Mouse (Mus musculus) liver, embryonic 15.5 days (tissue): ENCODE measurements around the gene Sox10. TPM values are rescaled to one million over a fixed set of nuclear protein-coding genes. Genes with fewer than 3 reads are reported as not detected.

Experiments used
- ATAC-seq: fragments of 200-750 bp; cut with Nextera tagmentation; 2 replicates; pipeline ENCODE4 v1.8.0; 2017; ENCODE audit warnings: moderate number of reproducible peaks, mild to moderate bottlenecking, moderate library complexity; ENCODE audit not compliant: insufficient read depth
- H3K27ac ChIP-seq: fragments of 300-500 bp; sonication (generic); replicated peaks from 2 replicates; pipeline ENCODE4 v1.5.1; 2015; ENCODE audit warnings: mild to moderate bottlenecking, inconsistent platforms
- H3K27me3 ChIP-seq: fragments of 300-500 bp; sonication (generic); 2 replicates; pipeline ENCODE4 v1.6.1; 2015; ENCODE audit warnings: mild to moderate bottlenecking, inconsistent platforms
- H3K36me3 ChIP-seq: fragments of 300-500 bp; sonication (generic); replicated peaks from 2 replicates; pipeline ENCODE4 v1.6.1; 2015; ENCODE audit warnings: moderate library complexity, mild to moderate bottlenecking, inconsistent platforms
- H3K4me1 ChIP-seq: fragments of 300-500 bp; sonication (generic); replicated peaks from 2 replicates; pipeline ENCODE4 v1.6.1; 2015; ENCODE audit warnings: inconsistent platforms
- H3K4me2 ChIP-seq: fragments of 300-500 bp; sonication (generic); 2 replicates; pipeline ENCODE4 v1.6.1; 2015; ENCODE audit warnings: moderate library complexity, mild to moderate bottlenecking, inconsistent platforms
- H3K4me3 ChIP-seq: fragments of 300-500 bp; sonication (generic); replicated peaks from 2 replicates; pipeline ENCODE4 v1.5.1; 2015; ENCODE audit warnings: mild to moderate bottlenecking, inconsistent platforms
- H3K9ac ChIP-seq: fragments of 300-500 bp; sonication (generic); 2 replicates; pipeline ENCODE4 v1.6.1; 2015; ENCODE audit warnings: moderate library complexity, mild to moderate bottlenecking, inconsistent platforms
- H3K9me3 ChIP-seq: fragments of 300-500 bp; sonication (generic); replicated peaks from 2 replicates; pipeline ENCODE4 v1.6.1; 2016; ENCODE audit warnings: inconsistent platforms
- WGBS: fragments of 180-500 bp; shearing (Covaris S2); methylation state at CpG from one replicate; pipeline ENCODE4 v1.1.7; 2015; ENCODE audit warnings: mixed read lengths; ENCODE audit not compliant: insufficient replicate concordance; 5-methylcytosine and 5-hydroxymethylcytosine counted together
- polyA plus RNA-seq: library from polyadenylated mRNA; unstranded; fragments of >200 nt; fragmentation: Nextera tagmentation; extraction: Ambion mirVana; gene quantifications from 2 replicates; pipeline ENCODE4 v1.2.1, GENCODE M21; 2015

The Sox10 gene
- 0.09 and 0.12 TPM in 2 replicates for polyA plus RNA-seq

DNA sequence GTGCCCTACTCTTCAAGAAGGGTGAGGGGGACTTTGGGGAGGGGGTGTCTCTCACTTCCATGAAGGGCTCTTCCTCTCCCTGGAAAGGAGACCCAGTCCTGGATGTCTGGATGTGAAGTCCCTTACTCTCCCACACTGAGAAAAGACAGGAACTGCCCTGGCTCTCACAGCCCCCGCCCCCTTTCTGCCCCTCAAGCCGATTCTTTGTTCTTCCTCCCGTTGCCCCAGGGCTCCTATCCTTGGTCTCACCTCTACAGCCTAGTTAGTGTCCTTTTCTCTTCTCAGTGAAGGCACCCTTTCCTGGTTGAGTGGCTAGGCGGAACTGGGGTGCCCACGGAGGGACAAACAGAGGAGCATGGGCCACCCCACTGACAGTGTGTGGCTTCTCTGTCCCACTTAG lies at the start of gene Sox10:
TSS of gene Sox10 (minus strand) at position 101 of the 400 bp plus-strand sequence.
- Histone ChIP-seq H3K9ac (no peak within 1 kb of the TSS), H3K36me3 (no peaks in the 10 kb centered on the region), H3K4me3 (no peak within 1 kb of the TSS), H3K27ac (no peak within 1 kb of the TSS), H3K9me3 (no peaks in the 10 kb centered on the region), H3K27me3 (peaks cover 73% of the 10 kb centered on the region), H3K4me2 (no peak within 1 kb of the TSS), H3K4me1 (peaks cover 5% of the 10 kb centered on the region)
- WGBS, result 50% methylated on average over 5 of the region's 5 CpGs
- ATAC-seq, result no peak

DNA sequence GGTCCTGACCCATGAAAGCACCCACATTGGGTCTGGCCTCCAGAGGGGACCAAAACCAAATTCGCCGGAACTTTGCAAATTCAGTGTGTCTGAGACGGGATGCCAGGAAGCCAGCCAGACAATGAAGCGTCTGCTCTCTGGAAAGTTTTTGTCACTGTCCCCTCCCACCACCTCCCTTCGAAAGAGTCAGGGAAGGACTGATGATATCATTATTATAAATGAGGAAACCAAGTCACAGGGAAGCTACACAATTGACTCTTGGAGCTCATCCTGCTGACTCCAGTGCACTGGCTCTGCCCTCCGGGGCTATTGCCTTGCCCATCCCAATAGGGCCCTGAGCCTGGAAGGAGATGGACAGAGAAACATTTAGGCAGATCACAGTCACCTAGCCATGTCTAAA lies 48.6 kb upstream of the Sox10 start:
- Histone ChIP-seq H3K9me3 (no peaks in the 10 kb centered on the region), H3K9ac (no peak overlapping the region), H3K27ac (no peak overlapping the region), H3K36me3 (no peaks in the 10 kb centered on the region), H3K4me2 (no peak overlapping the region), H3K4me3 (no peak overlapping the region), H3K27me3 (no peaks in the 10 kb centered on the region), H3K4me1 (no peaks in the 10 kb centered on the region)
- 66% methylated on average over 6 of the region's 6 CpGs for WGBS
- ATAC-seq, result no peak

DNA sequence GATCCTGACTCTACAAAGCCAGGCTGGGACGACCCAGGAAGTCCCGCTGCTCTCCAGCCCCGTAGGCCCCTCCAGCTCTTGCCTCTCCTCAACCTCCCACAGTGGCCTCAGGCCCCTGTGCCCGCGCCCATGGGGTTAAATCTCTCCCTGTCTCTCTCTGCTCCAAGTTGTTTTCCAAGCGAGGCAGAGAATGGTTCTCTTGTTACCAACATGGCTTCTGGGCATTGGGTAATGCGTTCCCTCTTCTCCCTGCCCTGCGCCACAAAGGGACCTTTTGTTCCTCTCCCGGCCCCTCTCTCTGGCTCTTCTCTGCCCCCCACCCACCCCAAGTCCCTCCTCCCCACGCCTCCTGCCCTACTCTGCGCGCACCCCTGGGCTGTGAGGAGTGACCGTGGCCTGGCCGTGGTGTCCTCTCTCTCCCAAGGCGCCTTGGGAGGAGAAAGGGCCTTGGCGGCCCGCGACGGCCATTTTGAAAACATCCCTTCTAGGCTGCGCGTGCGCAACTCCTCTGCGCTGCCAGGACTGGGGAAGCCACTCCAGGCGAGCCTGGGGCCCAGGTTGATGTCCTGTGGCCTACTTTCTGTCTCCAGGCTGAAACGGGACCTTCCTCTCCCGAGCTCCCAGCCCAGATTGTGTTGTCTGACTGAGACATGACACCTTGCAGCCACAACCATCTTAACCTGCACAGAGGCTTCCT lies 47.9 kb upstream of the Sox10 start:
- H3K9ac ChIP-seq, result no peak overlapping the region
- no peak overlapping the region for H3K4me2 ChIP-seq
- WGBS, result 80% methylated on average over 26 of the region's 26 CpGs
- ATAC-seq, result no peak
- no peaks in the 10 kb centered on the region for H3K36me3 ChIP-seq
- H3K4me1 ChIP-seq, result no peaks in the 10 kb centered on the region
- no peak overlapping the region for H3K4me3 ChIP-seq
- no peaks in the 10 kb centered on the region for H3K27me3 ChIP-seq
- no peaks in the 10 kb centered on the region for H3K9me3 ChIP-seq
- no peak overlapping the region for H3K27ac ChIP-seq

DNA sequence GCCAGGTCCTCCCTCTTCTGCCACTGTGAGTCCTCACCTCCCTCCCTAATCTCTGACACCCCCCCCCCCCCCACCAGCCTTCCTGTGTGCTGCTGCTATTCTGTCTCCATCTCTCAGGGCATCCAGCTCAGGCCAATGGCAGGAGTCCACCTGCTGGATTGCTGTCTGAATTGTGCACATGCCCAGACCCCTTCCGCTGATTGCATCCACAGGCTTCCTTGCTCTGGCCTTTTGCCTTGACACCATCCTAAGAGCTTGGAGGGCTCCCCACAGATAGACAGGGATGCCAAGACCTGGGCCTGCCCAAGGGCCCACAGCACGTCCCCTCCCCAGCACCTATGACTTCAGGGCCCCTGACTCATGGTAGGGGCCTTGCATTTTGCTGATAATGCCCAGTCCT lies 45.3 kb upstream of the Sox10 start:
- ATAC-seq, result no peak
- H3K27ac ChIP-seq, result no peak overlapping the region
- no peak overlapping the region for H3K4me2 ChIP-seq
- no peaks in the 10 kb centered on the region for H3K4me1 ChIP-seq
- 47% methylated on average over 2 of the region's 2 CpGs for WGBS
- no peak overlapping the region for H3K9ac ChIP-seq
- H3K9me3 ChIP-seq, result no peaks in the 10 kb centered on the region
- H3K4me3 ChIP-seq, result no peak overlapping the region
- H3K36me3 ChIP-seq, result no peaks in the 10 kb centered on the region
- H3K27me3 ChIP-seq, result no peaks in the 10 kb centered on the region

DNA sequence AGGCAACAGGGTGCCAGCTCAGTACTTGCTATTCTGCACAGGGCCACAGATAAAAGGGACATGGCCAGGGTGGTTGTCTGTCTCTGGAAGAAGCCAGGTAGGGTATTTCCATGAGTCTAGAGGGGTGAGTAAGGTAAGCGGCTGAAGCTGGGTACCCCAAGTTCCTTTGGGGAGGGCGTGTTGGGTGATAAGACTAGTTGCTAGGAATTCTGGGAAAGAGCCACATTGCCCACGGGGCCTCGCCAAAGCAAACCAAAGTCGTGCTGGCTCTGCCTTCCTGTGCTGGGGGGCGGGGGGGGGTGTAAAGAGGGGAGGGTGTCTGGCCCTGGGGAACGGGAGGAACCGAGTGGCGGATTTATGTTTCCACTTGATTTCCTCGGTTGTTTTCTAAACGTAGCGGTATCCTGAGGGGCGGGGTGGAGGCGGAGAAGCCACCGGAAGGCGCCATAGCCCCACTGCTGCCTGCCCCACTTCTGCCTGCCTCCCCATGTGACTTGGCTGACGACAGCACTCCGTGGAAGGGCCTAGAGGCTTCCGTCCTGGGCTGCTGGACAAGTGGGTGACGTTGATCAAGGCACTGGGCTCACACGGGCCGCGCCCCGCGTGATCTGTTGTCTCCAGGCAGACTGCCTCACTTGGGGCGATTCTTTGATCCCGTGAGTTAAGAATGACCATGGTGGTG lies 43.9 kb upstream of the Sox10 start:
- Histone ChIP-seq H3K36me3 (no peaks in the 10 kb centered on the region), H3K4me3 (no peak overlapping the region), H3K9ac (no peak overlapping the region), H3K27ac (no peak overlapping the region), H3K9me3 (no peaks in the 10 kb centered on the region), H3K4me2 (peak overlapping the region; percentile 39), H3K27me3 (no peaks in the 10 kb centered on the region), H3K4me1 (no peaks in the 10 kb centered on the region)
- no peak for ATAC-seq
- 57% methylated on average over 27 of the region's 27 CpGs for WGBS

DNA sequence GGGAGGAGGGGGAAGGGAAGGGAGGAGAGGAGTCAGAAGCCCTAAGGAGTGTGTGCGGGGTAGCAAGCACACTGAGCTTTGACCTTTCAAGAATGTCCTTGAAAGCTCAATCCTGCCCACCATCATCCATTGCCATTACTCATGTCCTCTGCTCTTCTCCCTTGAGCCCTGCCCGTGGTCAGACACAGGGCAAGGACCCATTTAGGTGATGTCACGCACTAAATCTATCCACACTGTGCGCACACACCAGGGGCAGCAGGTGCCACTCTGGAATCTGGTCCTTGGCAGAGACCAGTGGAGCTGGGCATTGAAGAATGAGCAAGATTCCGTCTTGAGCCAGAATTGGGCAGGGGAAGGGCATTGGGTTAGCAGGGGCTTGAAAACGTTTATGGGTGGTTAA lies 43.2 kb upstream of the Sox10 start:
- no peak for ATAC-seq
- 60% methylated on average over 6 of the region's 6 CpGs for WGBS

DNA sequence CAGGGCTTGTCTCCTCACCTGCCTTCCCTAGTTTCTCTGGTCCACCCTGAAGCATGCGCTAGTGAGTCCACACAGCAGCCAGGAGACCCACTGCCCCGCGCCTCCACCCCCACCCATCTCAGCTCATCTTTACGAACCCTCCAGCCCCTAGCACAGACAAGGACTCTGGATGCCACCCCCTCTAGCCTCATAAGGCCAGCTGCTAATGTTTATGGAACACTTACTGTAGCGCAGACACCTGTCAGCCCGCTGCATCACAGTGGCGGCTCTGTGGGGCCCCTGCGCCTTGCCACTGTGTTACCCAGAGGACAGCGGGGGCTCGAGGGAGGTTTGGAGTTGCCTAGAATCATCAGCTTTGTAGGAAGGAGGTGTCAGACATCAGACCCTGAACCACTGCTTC lies 37.5 kb upstream of the Sox10 start:
- ATAC-seq, result no peak
- Histone ChIP-seq H3K4me1 (0 out of 2 replicates have a peak, but pooled peaks cover 3% of the 10 kb centered on the region), H3K27ac (no peak overlapping the region), H3K36me3 (no peaks in the 10 kb centered on the region), H3K4me3 (no peak overlapping the region), H3K9ac (no peak overlapping the region), H3K4me2 (no peak overlapping the region), H3K27me3 (peaks cover 14% of the 10 kb centered on the region), H3K9me3 (no peaks in the 10 kb centered on the region)
- 37% methylated on average over 10 of the region's 10 CpGs for WGBS

More for the DNA sequence above, 43.2 kb upstream of the Sox10 start:
- Histone ChIP-seq H3K36me3 (no peaks in the 10 kb centered on the region), H3K27ac (no peak overlapping the region), H3K4me3 (no peak overlapping the region), H3K9me3 (no peaks in the 10 kb centered on the region), H3K27me3 (peaks cover 3% of the 10 kb centered on the region; the same call in 1 of the 2 replicates), H3K4me2 (no peak overlapping the region), H3K4me1 (no peaks in the 10 kb centered on the region), H3K9ac (no peak overlapping the region)

DNA sequence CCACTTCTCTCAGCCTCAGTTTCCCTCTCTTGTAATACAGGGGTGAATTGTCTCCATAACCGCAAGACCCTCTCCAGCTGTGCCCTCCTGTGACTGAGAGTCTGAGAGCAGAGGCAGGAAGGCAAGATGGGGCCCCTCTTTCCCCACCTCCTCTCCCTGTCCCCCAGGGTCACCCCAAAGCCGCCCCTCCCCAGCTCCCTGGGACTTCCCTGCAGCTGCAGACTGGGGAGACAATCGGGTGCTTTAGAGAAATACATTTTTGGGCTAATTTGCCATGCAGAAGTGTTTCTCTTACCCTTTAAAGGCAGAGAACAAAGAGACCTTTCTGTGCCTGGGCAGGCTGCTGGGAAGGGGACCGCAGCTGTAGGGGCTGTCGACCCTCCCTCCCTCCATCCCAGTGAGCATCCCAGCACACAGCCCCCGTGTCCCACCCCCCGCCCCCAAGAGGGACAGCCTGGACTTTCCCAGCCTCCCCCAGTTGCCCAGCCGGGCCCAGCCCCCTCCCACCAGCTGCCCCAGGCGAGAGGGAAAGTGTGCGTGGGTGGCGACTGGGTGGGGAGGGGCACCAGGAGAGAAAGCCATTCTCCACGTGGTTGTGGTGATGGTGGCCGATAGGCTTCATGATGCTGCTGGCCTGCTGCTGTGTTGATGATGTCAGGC lies 36.6 kb upstream of the Sox10 start:
- 33% methylated on average over 13 of the region's 13 CpGs for WGBS
- Histone ChIP-seq H3K36me3 (no peaks in the 10 kb centered on the region), H3K4me3 (no peak overlapping the region), H3K4me1 (0 out of 2 replicates have a peak, but pooled peaks cover 3% of the 10 kb centered on the region), H3K4me2 (no peak overlapping the region), H3K27ac (no peak overlapping the region), H3K27me3 (peaks cover 14% of the 10 kb centered on the region), H3K9me3 (no peaks in the 10 kb centered on the region), H3K9ac (no peak overlapping the region)
- ATAC-seq, result no peak

DNA sequence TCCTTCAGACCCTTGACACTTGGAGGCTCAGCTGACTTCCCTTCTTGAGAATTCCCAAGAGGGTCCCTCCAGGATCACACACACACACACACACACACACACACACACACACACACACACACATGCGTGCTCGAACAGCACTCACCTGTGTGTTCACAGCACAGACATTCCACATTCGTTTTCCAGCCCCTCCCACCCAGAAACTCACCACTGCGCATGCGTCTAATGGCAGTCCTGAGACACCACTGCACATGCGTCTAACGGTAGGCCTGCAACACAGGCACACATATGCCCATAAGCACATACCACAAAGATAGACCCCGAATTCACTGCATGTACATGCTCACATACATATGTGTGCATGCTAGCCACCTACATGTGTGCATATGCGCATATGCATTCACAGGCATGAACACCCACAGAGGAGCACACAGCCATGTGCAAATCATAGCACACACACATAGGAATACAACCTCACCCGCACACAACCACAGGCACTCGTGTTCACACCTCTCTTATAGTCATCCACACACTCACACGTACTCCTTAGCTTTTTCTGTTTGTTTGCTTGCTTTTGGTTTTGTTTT lies 34.4 kb upstream of the Sox10 start:
- peaks cover 14% of the 10 kb centered on the region for H3K27me3 ChIP-seq
- no peak overlapping the region for H3K4me3 ChIP-seq
- no peak overlapping the region for H3K27ac ChIP-seq
- no peaks in the 10 kb centered on the region for H3K36me3 ChIP-seq
- H3K4me2 ChIP-seq, result no peak overlapping the region
- no peak for ATAC-seq
- 74% methylated on average over 12 of the region's 12 CpGs for WGBS
- peaks cover 10% of the 10 kb centered on the region for H3K4me1 ChIP-seq
- no peak overlapping the region for H3K9ac ChIP-seq
- no peaks in the 10 kb centered on the region for H3K9me3 ChIP-seq

DNA sequence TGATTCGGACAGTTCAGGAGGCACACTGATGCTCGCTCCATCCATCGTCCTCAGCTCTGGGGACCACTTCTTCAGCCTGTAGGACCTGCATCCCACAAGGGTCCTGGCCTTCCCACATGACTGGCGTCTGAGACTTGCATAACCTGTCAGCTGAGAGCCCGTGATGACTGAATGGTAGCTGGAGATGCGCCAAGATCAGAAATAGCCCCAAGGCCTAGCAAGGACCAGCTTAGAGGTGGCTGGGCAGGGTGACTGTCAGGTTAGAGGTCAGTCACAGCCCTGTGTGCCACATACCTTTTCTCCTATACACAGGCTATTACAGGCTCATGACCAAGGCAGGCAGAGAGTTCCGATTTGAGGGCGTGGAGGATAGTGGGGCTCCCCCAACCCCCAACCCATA lies 30.5 kb upstream of the Sox10 start:
- H3K9me3 ChIP-seq, result no peaks in the 10 kb centered on the region
- no peak overlapping the region for H3K27ac ChIP-seq
- no peaks in the 10 kb centered on the region for H3K36me3 ChIP-seq
- no peak overlapping the region for H3K9ac ChIP-seq
- no peak overlapping the region for H3K4me2 ChIP-seq
- H3K4me1 ChIP-seq, result peaks cover 7% of the 10 kb centered on the region
- H3K27me3 ChIP-seq, result 0 out of 2 replicates have a peak, but pooled peaks cover 4% of the 10 kb centered on the region
- WGBS, result 64% methylated on average over 8 of the region's 8 CpGs
- no peak overlapping the region for H3K4me3 ChIP-seq
- 0 out of 2 replicates have a peak, but pooled peaks have one; percentile 46 for ATAC-seq

DNA sequence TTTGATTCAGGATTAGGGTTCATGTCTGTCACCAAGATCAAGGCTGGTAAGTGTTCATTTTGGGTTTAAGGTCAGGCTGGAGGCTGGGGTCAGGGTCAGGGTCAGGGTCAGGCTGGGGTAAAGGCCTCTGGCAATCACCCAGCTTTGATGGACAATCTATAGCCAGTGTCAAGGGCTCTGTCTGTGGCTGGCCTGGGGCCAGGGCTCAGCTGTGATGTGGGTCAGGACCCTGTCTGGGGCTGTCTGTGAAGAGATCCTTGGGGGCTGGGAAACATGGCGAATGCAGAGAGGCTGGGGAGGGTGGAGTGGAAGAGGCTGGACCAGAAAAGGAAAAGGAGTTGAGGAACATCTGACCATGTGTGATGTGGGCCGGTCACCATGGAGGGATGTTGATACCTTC lies 29.9 kb upstream of the Sox10 start:
- peak; percentile 57 for ATAC-seq
- WGBS, result 50% methylated on average over 2 of the region's 2 CpGs

More for the DNA sequence above, 29.9 kb upstream of the Sox10 start:
- 0 out of 2 replicates have a peak, but pooled peaks cover 4% of the 10 kb centered on the region for H3K27me3 ChIP-seq
- H3K4me3 ChIP-seq, result no peak overlapping the region
- H3K9me3 ChIP-seq, result no peaks in the 10 kb centered on the region
- no peak overlapping the region for H3K9ac ChIP-seq
- no peak overlapping the region for H3K4me2 ChIP-seq
- H3K36me3 ChIP-seq, result no peaks in the 10 kb centered on the region
- H3K4me1 ChIP-seq, result peaks cover 7% of the 10 kb centered on the region
- H3K27ac ChIP-seq, result no peak overlapping the region
